Mouse (Mus musculus): ENCODE measurements around the gene Tspan5. TPM values are rescaled to one million over a fixed set of nuclear protein-coding genes. Genes with fewer than 3 reads are reported as not detected.

Gene Tspan5
- polyA plus RNA-seq, 1 experiment from 2014 or later: 24.7 TPM

- Histone ChIP-seq H3K36me3 (ENCODE audit: control insufficient read depth, insufficient read depth, low read length) (peaks cover 19% of the 10 kb centered on the region), H3K9ac (ENCODE audit: low read length) (no peak overlapping the region), H3K9me3 (ENCODE audit: control insufficient read depth, low read length) (no peaks in the 10 kb centered on the region), H3K4me2 (ENCODE audit: low read depth, low read length) (no peak overlapping the region), H3K27me3 (ENCODE audit: control insufficient read depth, insufficient read depth, low read depth, low read length) (no peaks in the 10 kb centered on the region), H3K4me1 (replicated peaks; ENCODE audit: control insufficient read depth, insufficient read depth, low read length) (no peaks in the 10 kb centered on the region), H3K4me3 (ENCODE audit: low read length) (no peak overlapping the region), H3K27ac (ENCODE audit: low read length) (no peak overlapping the region)
- ATAC-seq (ENCODE audit: low read depth): no peak
- WGBS: 91% methylated on average over 10 of the region's 10 CpGs
These were observed 195.2 kb downstream of the Tspan5 start for GRCm38 (mm10) chr3:138937241-138937640.

- Histone ChIP-seq H3K9me3 (ENCODE audit: control insufficient read depth, low read length) (no peaks in the 10 kb centered on the region), H3K27ac (ENCODE audit: low read length) (no peak overlapping the region), H3K36me3 (ENCODE audit: control insufficient read depth, insufficient read depth, low read length) (peaks cover 32% of the 10 kb centered on the region), H3K27me3 (ENCODE audit: control insufficient read depth, insufficient read depth, low read depth, low read length) (no peaks in the 10 kb centered on the region), H3K4me2 (ENCODE audit: low read depth, low read length) (no peak overlapping the region), H3K9ac (ENCODE audit: low read length) (no peak overlapping the region), H3K4me1 (replicated peaks; ENCODE audit: control insufficient read depth, insufficient read depth, low read length) (no peaks in the 10 kb centered on the region), H3K4me3 (ENCODE audit: low read length) (no peak overlapping the region)
- ATAC-seq (ENCODE audit: low read depth): no peak
- 63% methylated on average over 9 of the region's 9 CpGs for WGBS
These were observed 199.6 kb downstream of the Tspan5 start for GRCm38 (mm10) chr3:138941604-138942003.

- peaks cover 24% of the 10 kb centered on the region for H3K36me3 ChIP-seq (ENCODE audit: control insufficient read depth, insufficient read depth, low read length)
- H3K4me1 ChIP-seq (replicated peaks; ENCODE audit: control insufficient read depth, insufficient read depth, low read length): no peaks in the 10 kb centered on the region
- H3K4me2 ChIP-seq (ENCODE audit: low read depth, low read length): no peak overlapping the region
- ATAC-seq (ENCODE audit: low read depth): no peak
- H3K9me3 ChIP-seq (ENCODE audit: control insufficient read depth, low read length): no peaks in the 10 kb centered on the region
- H3K4me3 ChIP-seq (ENCODE audit: low read length): no peak overlapping the region
- WGBS: 85% methylated on average over 3 of the region's 3 CpGs
- H3K27me3 ChIP-seq (ENCODE audit: control insufficient read depth, insufficient read depth, low read depth, low read length): no peaks in the 10 kb centered on the region
- H3K9ac ChIP-seq (ENCODE audit: low read length): no peak overlapping the region
- H3K27ac ChIP-seq (ENCODE audit: low read length): no peak overlapping the region
These were observed 203.5 kb downstream of the Tspan5 start for GRCm38 (mm10) chr3:138945516-138945915.

DNA sequence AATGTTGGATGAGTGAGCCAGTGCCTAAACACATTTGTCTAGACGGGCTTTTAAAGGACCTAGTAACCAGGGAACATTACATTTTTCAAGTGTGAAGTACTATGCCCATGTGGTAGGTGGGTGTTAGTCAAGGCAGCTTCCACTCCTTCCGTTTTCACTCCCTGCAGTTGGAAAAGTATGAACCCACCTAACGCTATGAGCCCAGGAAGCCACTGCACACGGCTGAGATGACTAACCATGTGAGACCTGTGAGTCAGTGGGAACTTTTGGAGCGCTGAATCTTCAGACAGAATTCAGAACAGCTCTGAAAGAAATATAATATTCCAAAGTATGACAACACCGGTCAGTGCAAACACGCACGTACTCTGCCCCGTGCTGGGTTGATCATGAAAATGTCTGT lies 207.1 kb downstream of the Tspan5 start:
- Histone ChIP-seq H3K27ac (ENCODE audit: low read length) (no peak overlapping the region), H3K4me3 (ENCODE audit: low read length) (no peak overlapping the region), H3K9ac (ENCODE audit: low read length) (no peak overlapping the region), H3K4me2 (ENCODE audit: low read depth, low read length) (no peak overlapping the region), H3K4me1 (replicated peaks; ENCODE audit: control insufficient read depth, insufficient read depth, low read length) (no peaks in the 10 kb centered on the region), H3K36me3 (ENCODE audit: control insufficient read depth, insufficient read depth, low read length) (peaks cover 21% of the 10 kb centered on the region), H3K9me3 (ENCODE audit: control insufficient read depth, low read length) (no peaks in the 10 kb centered on the region), H3K27me3 (ENCODE audit: control insufficient read depth, insufficient read depth, low read depth, low read length) (no peaks in the 10 kb centered on the region)
- ATAC-seq (ENCODE audit: low read depth): no peak
- 91% methylated on average over 9 of the region's 9 CpGs for WGBS

GRCm38 (mm10) chr3:138955220-138955619 lies 213.2 kb downstream of the Tspan5 start:
- H3K36me3 ChIP-seq (ENCODE audit: control insufficient read depth, insufficient read depth, low read length): peaks cover 26% of the 10 kb centered on the region
- WGBS: 90% methylated on average over 7 of the region's 7 CpGs
- no peak overlapping the region for H3K4me2 ChIP-seq (ENCODE audit: low read depth, low read length)
- H3K9me3 ChIP-seq (ENCODE audit: control insufficient read depth, low read length): no peaks in the 10 kb centered on the region
- no peak for ATAC-seq (ENCODE audit: low read depth)
- H3K9ac ChIP-seq (ENCODE audit: low read length): no peak overlapping the region
- H3K4me1 ChIP-seq (replicated peaks; ENCODE audit: control insufficient read depth, insufficient read depth, low read length): no peaks in the 10 kb centered on the region
- H3K27me3 ChIP-seq (ENCODE audit: control insufficient read depth, insufficient read depth, low read depth, low read length): no peaks in the 10 kb centered on the region
- H3K27ac ChIP-seq (ENCODE audit: low read length): no peak overlapping the region
- no peak overlapping the region for H3K4me3 ChIP-seq (ENCODE audit: low read length)

Other genes with a start within 250 kb of the Tspan5 start
- gene Eif4e, start 216.0 kb upstream of the Tspan5 start, polyA plus RNA-seq (2015; fragmentation: Nextera tagmentation; extraction: Ambion mirVana): 306 and 326 TPM in 2 replicates